Mouse (Mus musculus): Measurements from ENCODE around the gene Sema3f.

Gene Sema3f

DNA sequence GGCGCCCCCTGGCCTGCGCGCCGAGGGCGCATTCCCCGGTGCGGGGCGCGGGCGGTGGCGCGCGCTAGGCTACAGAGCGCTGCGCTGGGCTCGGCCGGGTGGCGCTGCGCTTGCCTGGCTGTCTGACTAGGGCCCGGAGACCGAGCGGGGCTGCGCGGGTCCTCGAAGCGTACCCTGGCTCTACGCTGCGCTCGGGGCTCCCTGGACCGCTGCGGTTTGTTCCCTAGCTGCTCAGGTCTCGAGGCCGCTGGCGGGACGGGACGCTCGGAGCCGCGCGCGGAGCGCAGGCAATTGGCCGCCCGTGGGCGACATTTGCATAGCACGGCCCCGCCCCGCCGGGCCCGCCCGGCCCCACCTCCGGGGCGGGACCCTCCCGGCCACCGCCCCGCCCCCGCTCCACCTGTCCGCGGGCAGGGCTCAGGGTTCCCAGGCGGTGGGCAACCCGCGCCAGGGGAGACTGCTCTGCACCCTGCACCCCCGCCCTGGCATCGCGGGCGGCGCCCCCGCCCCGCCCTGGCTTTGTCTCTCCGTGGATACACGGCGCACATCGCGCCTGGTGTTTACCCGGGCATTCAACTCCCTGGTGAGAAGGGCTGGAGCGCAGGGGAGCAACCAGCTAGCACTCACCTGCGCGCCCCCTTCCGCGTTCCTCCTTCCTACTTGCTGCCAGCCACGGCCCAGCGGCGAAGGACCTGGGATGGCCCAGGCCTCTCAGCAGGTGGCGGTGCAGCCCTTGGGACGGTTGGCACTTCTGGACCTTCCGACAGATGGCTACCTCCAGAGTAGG, at the start of gene Sema3f:
Gene Sema3f, minus strand, starts transcription at position 779 of the 787 bp plus-strand sequence.
- no peak for DNase-seq (ENCODE audit: low spot score)

- no peak for DNase-seq (ENCODE audit: low spot score)
Observed at GRCm38 (mm10) chr9:107759593-107759992, 49.3 kb upstream of the Sema3f start.

DNA sequence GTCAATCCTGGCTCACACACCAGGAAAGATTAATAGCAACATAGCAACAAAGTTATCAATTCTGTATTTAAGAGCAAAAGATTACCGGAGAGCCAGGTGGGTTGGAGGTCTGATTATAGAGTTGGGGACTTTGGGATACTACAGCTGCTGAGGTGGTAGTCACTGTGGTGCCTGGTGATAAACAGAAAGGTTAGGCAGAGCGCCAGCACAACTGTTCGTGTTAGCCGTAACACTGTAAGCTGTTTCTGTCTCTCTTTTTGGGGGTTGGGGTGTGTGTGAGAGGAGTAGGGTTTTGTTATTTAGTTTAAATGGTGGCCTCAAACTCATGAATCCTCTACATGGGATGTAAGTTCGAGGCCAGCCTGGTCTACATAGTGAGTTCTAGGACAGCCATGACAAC, 40.1 kb upstream of the Sema3f start:
- DNase-seq (ENCODE audit: low spot score) = no peak

- DNase-seq (ENCODE audit: low spot score) = no peak
Observed at GRCm38 (mm10) chr9:107748063-107748462, 37.8 kb upstream of the Sema3f start.

DNA sequence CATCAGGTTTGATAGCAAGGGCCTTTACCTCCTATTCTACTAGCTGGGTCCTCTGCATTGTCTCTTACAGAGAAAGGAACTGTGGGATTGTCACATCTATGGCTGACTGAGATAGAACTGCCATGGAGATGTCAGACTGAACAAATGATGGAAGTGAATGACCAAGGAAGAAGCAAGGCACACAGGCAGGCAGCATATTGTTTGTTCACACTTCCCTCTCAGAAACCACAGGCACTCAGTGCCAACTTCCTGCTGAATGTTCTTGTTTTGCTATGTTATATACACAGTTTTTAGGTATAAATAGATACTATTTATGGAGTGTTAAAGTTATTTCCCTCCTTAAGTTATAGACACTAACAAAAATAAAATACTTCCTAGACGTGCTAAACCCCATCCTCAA, 37.0 kb upstream of the Sema3f start:
- DNase-seq (ENCODE audit: low spot score) = no peak

DNA sequence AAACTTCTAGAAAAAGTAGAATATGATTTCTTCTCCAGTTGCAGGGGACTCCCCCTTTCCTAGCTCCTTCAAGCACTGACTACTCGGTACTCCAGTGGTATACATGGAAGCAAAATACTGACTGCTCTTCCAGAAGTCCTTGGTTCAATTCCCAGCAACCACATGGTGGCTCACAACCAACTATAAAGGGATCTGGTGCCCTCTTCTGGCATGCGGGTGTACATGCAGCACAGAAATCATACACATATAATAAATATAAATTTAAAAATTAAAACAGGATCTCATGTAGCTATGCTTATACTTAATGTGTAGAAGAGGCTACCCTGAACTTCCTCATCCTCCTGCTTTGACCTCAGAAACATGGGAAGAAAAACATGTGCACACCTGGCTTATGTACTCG, 36.4 kb upstream of the Sema3f start:
- DNase-seq (ENCODE audit: low spot score) = no peak

DNA sequence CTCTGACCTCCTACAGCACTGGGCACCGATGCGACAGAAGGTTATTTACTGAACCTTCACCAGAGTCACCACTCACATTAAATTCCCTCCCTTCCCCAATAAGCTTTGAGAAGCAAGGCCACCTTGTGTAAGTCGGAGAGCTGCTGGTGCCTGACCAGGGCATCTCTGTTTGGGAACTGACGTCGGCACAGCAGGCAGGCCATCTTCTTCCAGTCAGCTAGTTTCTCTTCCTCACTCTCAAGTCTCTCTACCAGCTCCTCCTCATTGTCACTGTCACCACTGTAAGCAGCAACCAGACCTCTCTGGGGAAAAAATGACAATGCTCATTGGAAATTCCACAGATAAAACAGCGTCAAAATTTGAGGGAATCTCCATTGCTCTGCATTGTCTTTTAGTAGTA, 33.8 kb upstream of the Sema3f start:
- no peak for DNase-seq (ENCODE audit: low spot score)

DNA sequence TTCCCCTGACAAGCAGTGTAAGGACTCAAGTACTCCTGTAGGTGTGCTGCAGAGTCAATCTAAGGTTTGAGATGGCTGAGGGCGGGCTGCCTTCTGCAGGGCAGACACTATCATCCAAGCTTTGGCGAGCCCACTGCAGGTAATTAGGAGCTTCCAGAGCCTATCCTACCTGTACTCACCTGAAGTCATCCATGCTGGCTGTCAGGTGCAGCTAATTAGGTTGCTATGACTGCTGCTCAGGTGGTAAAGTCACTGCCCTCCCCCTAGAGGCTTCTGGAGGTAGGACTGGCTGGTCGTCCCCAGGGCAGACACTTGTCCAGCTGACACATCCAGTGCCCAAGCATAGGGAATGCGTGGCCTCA, 28.5 kb upstream of the Sema3f start:
- DNase-seq (ENCODE audit: low spot score) = no peak

DNA sequence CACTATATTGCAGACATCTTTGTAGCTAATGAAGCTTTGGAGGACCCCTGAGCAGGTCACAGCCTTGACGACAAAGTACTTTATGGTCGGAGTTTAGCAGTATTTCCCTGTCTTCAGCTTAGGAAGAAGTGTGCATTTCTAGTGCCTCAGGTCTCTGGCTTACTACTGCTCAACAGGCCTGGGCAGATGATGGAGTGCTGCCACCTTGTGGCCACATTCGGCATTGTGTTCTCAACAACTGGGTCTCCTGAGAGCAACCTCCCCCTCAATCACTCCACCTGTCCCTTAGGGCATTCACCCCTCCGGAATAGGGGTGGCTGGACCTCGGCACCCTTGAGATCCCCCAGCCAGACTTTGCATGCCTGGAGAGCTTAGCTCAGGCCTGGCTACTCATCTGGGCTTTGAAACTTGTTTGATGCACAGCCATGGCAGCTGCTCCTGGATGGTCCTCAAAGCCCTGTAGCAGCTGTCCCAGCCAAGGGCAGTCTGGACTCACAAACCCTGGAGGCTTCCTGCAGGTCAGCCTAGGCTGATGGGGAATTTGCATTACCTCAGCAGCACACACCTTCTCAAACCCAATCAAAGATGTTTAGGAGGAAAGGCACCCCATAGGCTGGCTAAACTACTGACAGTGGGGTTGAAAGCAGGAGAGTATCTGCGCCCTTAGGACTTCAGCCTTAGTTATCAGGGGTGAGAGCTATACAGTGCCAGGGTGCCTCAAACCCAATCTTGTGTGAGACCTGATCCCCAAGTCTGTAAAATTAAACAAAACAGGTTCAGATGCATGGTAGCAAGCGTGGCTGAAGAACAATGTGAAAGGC, 28.0 kb upstream of the Sema3f start:
- peak; percentile 82 for DNase-seq (ENCODE audit: low spot score)

DNA sequence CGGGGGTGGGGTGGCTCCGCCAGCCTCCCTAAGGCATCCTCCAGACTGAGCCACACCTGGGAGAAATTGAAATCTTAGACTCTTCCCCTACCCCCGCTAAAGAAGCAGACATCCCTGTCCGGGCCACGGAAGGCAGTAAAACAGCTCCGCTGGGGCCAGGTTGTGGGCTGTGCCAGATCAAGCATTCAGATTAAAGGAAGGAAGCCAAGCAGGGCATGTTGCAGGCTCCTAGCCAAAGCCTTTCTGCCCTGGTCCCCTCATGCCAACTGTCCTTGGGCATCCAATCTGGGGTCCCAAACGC, 25.9 kb upstream of the Sema3f start:
- no peak for DNase-seq (ENCODE audit: low spot score)

GRCm38 (mm10) chr9:107735356-107736184, 25.3 kb upstream of the Sema3f start:
- no peak for DNase-seq (ENCODE audit: low spot score)

GRCm38 (mm10) chr9:107734567-107734971, 24.3 kb upstream of the Sema3f start:
- DNase-seq (ENCODE audit: low spot score) = no peak

GRCm38 (mm10) chr9:107729709-107730108, 19.4 kb upstream of the Sema3f start:
- no peak for DNase-seq (ENCODE audit: low spot score)

DNA sequence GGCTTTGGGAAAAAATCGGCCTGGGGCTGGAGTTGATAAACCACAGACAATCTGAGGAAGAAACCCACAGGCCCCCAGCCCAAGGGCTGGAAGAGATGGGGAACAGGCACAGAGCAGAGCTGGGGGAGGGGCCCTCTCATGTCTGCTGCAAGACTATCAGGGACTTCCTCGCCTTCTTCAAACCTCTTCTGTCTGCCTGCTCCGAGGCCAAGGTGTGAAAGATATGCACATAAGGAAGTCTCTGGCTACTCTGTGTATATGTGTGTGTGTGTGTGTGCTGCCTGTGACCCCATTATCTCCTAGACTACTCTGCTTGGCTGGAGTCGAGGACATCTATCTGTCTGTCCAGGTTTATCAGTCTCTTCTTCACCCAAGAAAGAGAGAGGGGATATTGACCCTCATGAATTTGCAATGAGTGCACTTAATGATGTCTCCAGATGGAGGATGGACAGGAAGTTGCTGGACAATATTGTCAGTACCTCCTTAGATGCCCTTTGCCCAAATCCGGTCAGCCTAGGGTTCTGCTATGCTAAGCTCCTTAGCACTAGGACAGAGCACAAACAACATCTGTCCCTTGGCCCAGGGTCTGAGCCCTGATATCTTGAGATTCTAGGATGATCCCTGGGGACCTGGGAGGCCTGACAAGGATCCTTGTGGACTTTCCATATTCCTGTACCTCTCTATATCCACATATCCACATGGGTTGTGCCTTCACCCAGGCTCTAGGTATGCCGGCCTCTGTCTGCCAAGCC, 18.8 kb upstream of the Sema3f start:
- DNase-seq (ENCODE audit: low spot score) = no peak

- no peak for DNase-seq (ENCODE audit: low spot score)
Observed at GRCm38 (mm10) chr9:107727041-107727440, 16.8 kb upstream of the Sema3f start.

DNA sequence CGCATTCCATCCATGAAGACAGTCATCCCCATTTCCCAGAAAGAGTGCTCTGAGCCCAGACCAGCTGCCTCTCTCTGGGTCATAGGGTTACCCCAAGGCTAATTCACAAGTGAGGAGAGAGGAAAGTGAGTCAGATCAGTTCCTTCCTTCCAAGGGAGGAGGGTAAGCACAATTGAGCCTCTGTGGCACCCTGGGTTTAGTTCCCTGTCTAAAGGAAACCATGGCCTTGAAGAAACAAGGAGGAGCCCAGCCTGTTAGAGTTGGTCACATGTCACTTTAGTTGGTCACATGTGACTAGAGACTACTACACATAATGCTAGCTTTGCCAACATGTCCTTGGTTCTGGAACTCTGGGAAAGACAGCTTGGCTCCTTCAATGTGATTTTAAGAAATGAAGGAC, 14.5 kb upstream of the Sema3f start:
- DNase-seq (ENCODE audit: low spot score) = no peak

DNA sequence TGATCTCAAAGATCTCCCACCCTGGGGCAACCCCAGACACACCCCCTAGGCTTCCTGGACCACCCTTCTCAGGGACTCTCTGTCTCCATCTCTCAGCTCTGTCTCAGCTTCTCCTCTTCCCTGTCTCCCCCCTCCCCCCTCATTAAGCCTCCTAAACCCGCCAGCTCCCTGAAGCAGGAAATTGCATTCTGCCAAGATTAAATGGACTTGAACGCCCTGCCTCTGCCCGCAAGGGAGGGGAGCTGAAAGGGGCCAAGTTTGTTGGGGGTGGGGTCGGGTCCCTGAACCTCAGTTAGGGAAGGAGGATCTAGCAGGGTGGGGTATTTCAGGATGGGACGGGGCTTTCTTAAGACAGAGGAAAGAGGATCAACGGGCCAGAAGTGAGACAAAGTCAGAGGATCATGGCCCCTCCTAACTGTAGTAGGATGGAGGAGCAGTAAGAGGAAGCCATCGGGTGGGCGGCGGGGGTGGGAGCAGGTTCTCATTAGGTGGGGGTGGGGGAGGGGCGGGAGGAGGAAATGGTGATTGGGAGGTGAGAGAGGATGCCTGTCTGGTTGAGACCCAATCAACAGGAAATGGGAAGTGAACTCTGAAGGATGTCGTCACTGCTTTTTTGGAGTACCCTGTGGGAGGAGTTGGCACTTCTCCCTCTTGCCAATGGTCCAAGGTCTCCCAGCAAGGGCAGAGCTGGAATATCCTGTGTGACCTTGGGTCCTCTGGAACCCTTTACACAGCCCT, 13.7 kb upstream of the Sema3f start:
- no peak for DNase-seq (ENCODE audit: low spot score)

- no peak for DNase-seq (ENCODE audit: low spot score)
Observed at GRCm38 (mm10) chr9:107723292-107723691, 13.0 kb upstream of the Sema3f start.

GRCm38 (mm10) chr9:107718781-107719540, 8.7 kb upstream of the Sema3f start:
- no peak for DNase-seq (ENCODE audit: low spot score)

DNA sequence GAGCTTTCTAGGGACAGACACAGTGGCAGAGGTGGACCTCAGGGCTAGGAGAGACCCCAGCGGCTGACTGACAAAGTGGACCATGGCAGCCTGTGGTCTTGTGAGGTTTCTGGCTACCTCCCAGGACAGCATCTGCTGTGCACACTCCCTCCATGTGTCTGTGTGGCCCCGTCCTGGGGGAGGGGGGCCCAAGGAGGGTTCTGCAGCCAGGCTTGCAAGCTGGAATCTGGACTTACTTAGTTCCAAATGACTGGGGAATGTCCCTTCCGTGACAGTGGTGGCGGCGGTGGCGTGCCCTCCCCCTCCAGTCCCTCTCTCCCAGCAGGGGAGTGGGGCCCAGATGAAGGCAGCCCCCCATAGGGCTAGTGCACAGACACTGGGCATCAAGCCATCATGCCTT, 6.7 kb upstream of the Sema3f start:
- no peak for DNase-seq (ENCODE audit: low spot score)

GRCm38 (mm10) chr9:107715632-107716031, 5.4 kb upstream of the Sema3f start:
- no peak for DNase-seq (ENCODE audit: low spot score)

All from layer of hippocampus, adult 9-10 months (tissue).